Mouse (Mus musculus) stomach, embryonic 16.5 days (tissue): ENCODE measurements around the gene C1rl. TPM values are rescaled to one million over a fixed set of nuclear protein-coding genes. Genes with fewer than 3 reads are reported as not detected.
A peak's percentile ranks its signal among the peaks of the same experiment; 100 is the strongest.
"Not testable (repeated sequence)": the region's sequence is repeated elsewhere in the genome, so short reads cannot be mapped to it uniquely, and the experiment has no call there.

Experiments
- ATAC-seq: fragments of 200-750 bp; cut with Nextera tagmentation; 2 replicates; pipeline ENCODE4 v1.8.0; 2017; ENCODE audit warnings: moderate number of reproducible peaks, moderate TSS enrichment; ENCODE audit not compliant: insufficient read depth, low FRiP score
- H3K27ac ChIP-seq: fragments of 300-500 bp; sonication (generic); 2 replicates; pipeline ENCODE4 v1.5.1; 2014; ENCODE audit warnings: low read length
- H3K27me3 ChIP-seq: fragments of 300-500 bp; sonication (generic); 2 replicates; pipeline ENCODE4 v1.6.1; 2014; ENCODE audit warnings: low read length, control low read depth, mixed read lengths; ENCODE audit not compliant: control insufficient read depth, insufficient read depth
- H3K36me3 ChIP-seq: fragments of 300-500 bp; sonication (generic); 2 replicates; pipeline ENCODE4 v1.6.1; 2014; ENCODE audit warnings: low read length; ENCODE audit not compliant: control insufficient read depth, insufficient read depth
- H3K4me1 ChIP-seq: fragments of 300-500 bp; sonication (generic); 2 replicates; pipeline ENCODE4 v1.6.1; 2014; ENCODE audit warnings: low read length, control low read depth, mixed read lengths; ENCODE audit not compliant: control insufficient read depth, insufficient read depth
- H3K4me2 ChIP-seq: fragments of 300-500 bp; sonication (generic); 2 replicates; pipeline ENCODE4 v1.6.1; 2014; ENCODE audit warnings: low read depth, low read length, mixed read lengths
- H3K4me3 ChIP-seq: fragments of 300-500 bp; sonication (generic); replicated peaks from 2 replicates; pipeline ENCODE4 v1.5.1; 2014; ENCODE audit warnings: mild to moderate bottlenecking, low read length
- H3K9ac ChIP-seq: fragments of 300-500 bp; sonication (generic); 2 replicates; pipeline ENCODE4 v1.6.1; 2014; ENCODE audit warnings: low read length
- H3K9me3 ChIP-seq: fragments of 300-500 bp; sonication (generic); replicated peaks from 2 replicates; pipeline ENCODE4 v1.6.1; 2016; ENCODE audit warnings: low read length, control low read depth; ENCODE audit not compliant: control insufficient read depth
- WGBS: fragments of 180-500 bp; shearing (Covaris S2); extraction: QIAGEN DNeasy Blood & Tissue Kit; methylation state at CpG from one replicate; pipeline ENCODE4 v1.1.7; 2014; 5-methylcytosine and 5-hydroxymethylcytosine counted together
- polyA plus RNA-seq: library from polyadenylated mRNA; unstranded; fragments of >200 nt; fragmentation: Nextera tagmentation; extraction: Ambion mirVana; gene quantifications from 2 replicates; pipeline ENCODE4 v1.2.1, GENCODE M21; 2015

Gene C1rl
- polyA plus RNA-seq, 1 experiment from 2014 or later = 1.7 TPM

DNA sequence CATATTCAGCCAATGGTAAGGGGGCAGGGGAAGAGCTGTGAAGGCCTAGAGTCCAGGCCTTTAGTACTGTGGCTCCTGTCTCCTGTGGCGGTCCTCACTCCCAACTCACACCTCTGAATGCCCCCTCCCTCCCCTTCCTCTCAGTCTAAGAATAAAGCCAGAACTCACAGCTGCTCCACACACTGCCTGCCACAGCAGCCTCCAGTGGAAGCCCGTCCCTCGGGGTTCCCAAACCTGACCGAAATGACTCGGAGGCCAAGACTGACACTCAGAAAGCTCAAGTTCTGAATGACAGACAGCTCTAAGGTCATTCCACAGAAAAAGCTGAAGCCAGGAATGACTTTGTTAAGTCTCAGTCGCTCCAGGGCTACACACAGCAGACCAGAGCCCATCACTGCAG is 27.2 kb upstream of the C1rl start:
- Histone ChIP-seq H3K4me2 (no peak overlapping the region), H3K27ac (no peak overlapping the region), H3K4me3 (no peak overlapping the region), H3K36me3 (no peaks in the 10 kb centered on the region), H3K27me3 (no peaks in the 10 kb centered on the region), H3K9me3 (no peaks in the 10 kb centered on the region), H3K9ac (peak overlapping the region; percentile 66; the same call in 1 of the 2 replicates), H3K4me1 (peaks cover 6% of the 10 kb centered on the region; the same call in 1 of the 2 replicates)
- no peak for ATAC-seq
- 80% methylated on average over 6 of the region's 6 CpGs for WGBS

- no peak overlapping the region for H3K27ac ChIP-seq
- no peak overlapping the region for H3K9ac ChIP-seq
- no peak overlapping the region for H3K4me3 ChIP-seq
- H3K4me1 ChIP-seq = no peaks in the 10 kb centered on the region
- no peaks in the 10 kb centered on the region for H3K27me3 ChIP-seq
- H3K4me2 ChIP-seq = no peak overlapping the region
- H3K36me3 ChIP-seq = no peaks in the 10 kb centered on the region
- H3K9me3 ChIP-seq = no peaks in the 10 kb centered on the region
- no peak for ATAC-seq
- 93% methylated on average over 3 of the region's 3 CpGs for WGBS
Measured at GRCm38 (mm10) chr6:124471121-124471520, 21.8 kb upstream of the C1rl start.

DNA sequence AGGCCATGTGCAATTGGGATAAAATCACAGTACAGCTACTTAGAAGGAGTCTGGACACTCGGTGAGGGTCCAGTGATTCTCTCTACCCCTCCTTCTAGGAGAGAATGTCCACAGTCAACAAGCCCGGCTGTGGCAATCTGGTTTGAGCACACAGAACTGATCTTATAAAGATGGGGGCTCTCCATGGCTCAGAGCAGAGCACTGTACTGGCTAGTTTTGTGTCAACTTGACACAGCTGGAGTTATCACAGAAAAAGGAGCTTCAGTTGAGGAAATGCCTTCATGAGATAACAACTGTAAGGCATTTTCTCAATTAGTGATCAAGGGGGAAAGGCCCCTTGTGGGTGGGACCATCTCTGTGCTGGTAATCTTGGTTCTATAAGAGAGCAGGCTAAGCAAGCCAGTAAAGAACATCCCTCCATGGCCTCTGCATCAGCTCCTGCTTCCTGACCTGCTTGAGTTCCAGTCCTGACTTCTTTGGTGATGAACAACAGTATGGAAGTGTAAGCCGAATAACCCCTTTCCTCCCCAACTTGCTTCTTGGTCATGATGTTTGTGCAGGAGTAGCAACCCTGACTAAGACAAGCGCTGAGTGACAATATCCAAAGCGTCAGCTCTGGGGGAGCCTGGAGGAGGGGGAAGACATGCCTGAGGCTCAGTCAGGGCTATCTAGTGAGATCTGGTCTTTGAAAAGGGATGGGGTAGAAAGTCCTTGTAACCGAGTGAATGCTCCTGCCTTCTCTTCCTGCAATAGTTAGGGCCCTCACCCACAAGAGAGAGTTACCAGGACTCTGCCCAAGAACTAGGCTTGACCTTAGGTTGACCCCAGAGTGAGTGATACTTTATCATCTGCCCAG is 20.9 kb upstream of the C1rl start:
- H3K9ac ChIP-seq, ATAC-seq, H3K4me3 ChIP-seq, H3K4me1 ChIP-seq, H3K9me3 ChIP-seq, H3K4me2 ChIP-seq, H3K27ac ChIP-seq, H3K36me3 ChIP-seq, H3K27me3 ChIP-seq: not testable (repeated sequence)
- 75% methylated on average over 6 of the region's 6 CpGs for WGBS

GRCm38 (mm10) chr6:124472801-124473200 is 20.1 kb upstream of the C1rl start:
- no peak overlapping the region for H3K4me3 ChIP-seq
- no peak overlapping the region for H3K9ac ChIP-seq
- peaks cover 2% of the 10 kb centered on the region; the same call in 1 of the 2 replicates for H3K4me1 ChIP-seq
- no peaks in the 10 kb centered on the region for H3K9me3 ChIP-seq
- no peaks in the 10 kb centered on the region for H3K36me3 ChIP-seq
- 31% methylated on average over 6 of the region's 6 CpGs for WGBS
- ATAC-seq = no peak
- H3K4me2 ChIP-seq = no peak overlapping the region
- no peak overlapping the region for H3K27ac ChIP-seq
- H3K27me3 ChIP-seq = no peaks in the 10 kb centered on the region

DNA sequence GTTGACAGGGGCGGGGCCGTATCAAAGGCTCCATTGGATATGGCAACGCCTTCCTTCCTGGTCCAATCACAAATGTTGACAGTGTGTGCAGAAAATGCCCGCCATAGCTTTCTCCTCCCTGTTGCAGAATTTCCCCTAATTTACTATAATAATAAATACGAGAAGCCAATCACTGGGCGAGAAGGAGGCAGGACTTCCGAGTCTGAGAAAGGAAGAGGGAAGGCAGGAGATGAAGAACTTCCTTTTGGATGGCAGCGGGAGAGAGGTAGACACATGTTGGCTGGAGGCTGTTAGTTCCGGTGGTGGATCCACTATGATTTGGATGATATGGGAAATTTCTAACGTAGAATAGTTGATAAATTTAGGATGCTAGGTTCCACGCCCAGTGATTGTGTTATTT is 18.3 kb upstream of the C1rl start:
- peaks cover 8% of the 10 kb centered on the region; the same call in 1 of the 2 replicates for H3K4me1 ChIP-seq
- no peak for ATAC-seq
- no peak overlapping the region for H3K27ac ChIP-seq
- H3K4me3 ChIP-seq = no peak overlapping the region
- 77% methylated on average over 11 of the region's 11 CpGs for WGBS
- H3K9ac ChIP-seq = no peak overlapping the region
- no peak overlapping the region for H3K4me2 ChIP-seq
- H3K9me3 ChIP-seq = no peaks in the 10 kb centered on the region
- no peaks in the 10 kb centered on the region for H3K36me3 ChIP-seq
- H3K27me3 ChIP-seq = no peaks in the 10 kb centered on the region

DNA sequence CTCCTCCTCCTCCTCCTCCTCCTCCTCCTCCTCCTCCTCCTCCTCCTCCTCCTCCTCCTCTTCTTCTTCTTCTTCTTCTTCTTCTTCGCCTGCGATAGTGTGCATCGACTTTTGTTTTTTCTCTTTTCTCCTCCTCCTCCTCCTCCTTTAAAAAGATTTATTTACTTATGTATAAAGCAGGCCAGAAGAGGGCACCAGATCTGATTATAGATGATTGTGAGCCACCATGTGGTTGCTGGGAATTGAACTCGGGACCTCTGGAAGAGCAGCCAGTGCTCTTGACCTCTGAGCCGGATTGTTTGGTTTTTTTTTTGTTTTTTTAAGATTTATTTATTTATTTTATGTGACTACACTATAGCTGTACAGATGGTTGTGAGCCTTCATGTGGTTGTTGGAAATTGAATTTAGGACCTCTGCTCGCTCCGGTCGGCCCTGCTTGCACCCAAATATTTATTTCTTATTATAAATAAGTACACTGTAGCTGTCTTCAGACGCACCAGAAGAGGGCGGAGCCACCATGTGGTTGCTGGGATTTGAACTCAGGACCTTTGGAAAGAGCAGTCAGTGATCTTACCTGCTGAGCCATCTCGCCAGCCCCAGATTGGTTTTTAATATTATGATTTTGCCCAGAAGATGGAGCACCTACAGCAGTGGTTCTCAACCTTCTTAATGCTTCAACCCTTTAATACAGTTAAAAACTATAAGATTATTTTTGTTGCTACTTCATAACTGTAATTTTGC is 17.4 kb upstream of the C1rl start:
- H3K4me2 ChIP-seq, H3K27me3 ChIP-seq, H3K4me1 ChIP-seq, H3K36me3 ChIP-seq, H3K27ac ChIP-seq, ATAC-seq, H3K9ac ChIP-seq, H3K9me3 ChIP-seq, H3K4me3 ChIP-seq: not testable (repeated sequence)
- WGBS = 87% methylated on average over 9 of the region's 11 CpGs

- Histone ChIP-seq H3K27ac (no peak overlapping the region), H3K4me2 (no peak overlapping the region), H3K9ac (no peak overlapping the region), H3K4me3 (no peak overlapping the region), H3K27me3 (no peaks in the 10 kb centered on the region), H3K36me3 (no peaks in the 10 kb centered on the region), H3K9me3 (no peaks in the 10 kb centered on the region), H3K4me1 (peaks cover 8% of the 10 kb centered on the region; the same call in 1 of the 2 replicates)
- no peak for ATAC-seq
- WGBS = 84% methylated on average over 7 of the region's 7 CpGs
Measured at GRCm38 (mm10) chr6:124476216-124476615, 16.7 kb upstream of the C1rl start.

DNA sequence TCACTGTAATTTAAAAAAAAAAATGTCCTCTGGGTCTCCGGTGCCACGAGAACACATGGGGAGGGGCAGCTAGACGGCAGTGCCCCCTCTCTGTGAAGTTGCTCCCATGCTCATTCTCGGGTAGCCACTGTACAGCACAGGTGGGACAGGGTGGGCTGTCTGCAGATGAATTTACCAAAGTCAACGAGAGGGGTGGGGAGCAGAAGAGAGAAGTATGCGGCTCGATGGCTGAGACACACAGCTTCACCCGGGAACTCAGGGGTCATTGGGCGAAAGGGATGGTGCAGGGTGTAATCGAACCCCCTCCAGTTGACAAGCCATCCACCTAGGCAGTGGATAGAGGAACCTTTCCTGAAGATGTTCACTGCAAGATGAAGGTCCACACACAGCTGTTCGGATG is 16.1 kb upstream of the C1rl start:
- Histone ChIP-seq H3K4me1 (peaks cover 8% of the 10 kb centered on the region; the same call in 1 of the 2 replicates), H3K4me2 (no peak overlapping the region), H3K27me3 (no peaks in the 10 kb centered on the region), H3K27ac (no peak overlapping the region), H3K36me3 (no peaks in the 10 kb centered on the region), H3K9me3 (no peaks in the 10 kb centered on the region), H3K4me3 (no peak overlapping the region), H3K9ac (no peak overlapping the region)
- 80% methylated on average over 11 of the region's 11 CpGs for WGBS
- no peak for ATAC-seq

GRCm38 (mm10) chr6:124477221-124477655 is 15.7 kb upstream of the C1rl start:
- Histone ChIP-seq H3K4me2 (no peak overlapping the region), H3K9me3 (no peaks in the 10 kb centered on the region), H3K4me1 (peaks cover 8% of the 10 kb centered on the region; the same call in 1 of the 2 replicates), H3K27ac (peak overlapping the region; percentile 43), H3K4me3 (no peak overlapping the region), H3K9ac (no peak overlapping the region), H3K36me3 (no peaks in the 10 kb centered on the region), H3K27me3 (no peaks in the 10 kb centered on the region)
- WGBS = 59% methylated on average over 5 of the region's 5 CpGs
- no peak for ATAC-seq
